8 mouse cellular contexts compared by ENCODE assay signal in the genomic region with DNA sequence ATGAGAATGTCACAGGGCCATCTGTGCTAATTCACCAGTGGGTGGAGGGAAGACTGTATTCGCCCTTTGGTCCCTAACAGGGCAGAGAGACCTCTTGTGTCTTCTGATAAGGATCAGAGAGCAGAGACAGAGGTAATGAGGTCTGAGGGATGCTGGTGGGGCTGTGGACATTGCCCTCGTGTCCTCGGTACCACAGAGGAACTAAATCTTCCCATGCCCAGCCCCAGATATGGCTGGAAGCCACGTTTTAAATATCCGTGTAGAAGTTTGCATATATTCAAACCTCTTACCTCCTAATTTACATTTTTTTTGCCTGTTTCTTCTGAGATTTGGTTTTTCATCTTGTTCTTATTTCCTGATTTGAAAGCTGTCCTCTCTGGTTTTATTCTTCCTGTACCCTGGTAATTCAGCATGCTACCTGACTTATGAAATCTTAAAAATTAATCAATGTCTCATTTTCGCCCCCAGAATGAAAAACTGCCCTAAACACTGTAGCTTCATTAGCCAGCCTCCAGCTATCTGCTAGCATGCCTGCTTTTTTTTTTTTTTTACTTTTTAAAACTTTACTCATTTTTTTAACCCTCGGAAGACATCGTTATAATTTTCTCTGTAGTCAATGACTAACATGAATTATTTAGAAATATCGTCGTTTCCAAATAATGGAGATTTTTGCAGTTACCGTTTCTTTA. TPM values are rescaled to one million over a fixed set of nuclear protein-coding genes. Genes with fewer than 3 reads are reported as not detected.
DNase-seq lines count a peak whose midpoint lies in the region; ATAC-seq and TF ChIP-seq lines count a peak whose summit lies in the region.

No protein-coding gene starts in this region.

- H3K9ac ChIP-seq in lung, postnatal 0 days (replicated peaks; ENCODE audit: low read depth): peak overlapping the region; percentile 44
- no peak overlapping the region for H3K9ac ChIP-seq in forebrain, embryonic 12.5 days
- no peak overlapping the region for H3K9ac ChIP-seq in neural tube, embryonic 14.5 days (replicated peaks; ENCODE audit: low read depth, low read length)

- no peak for TF ChIP-seq CTCF in lung, postnatal 0 days (IDR thresholded peaks at IDR 0.05)

- no peaks in the 10 kb centered on the region for H3K9me3 ChIP-seq in lung, postnatal 0 days (ENCODE audit: low read length)
- no peaks in the 10 kb centered on the region for H3K9me3 ChIP-seq in forebrain, embryonic 12.5 days
- H3K9me3 ChIP-seq in neural tube, embryonic 14.5 days (ENCODE audit: control insufficient read depth, low read length): no peaks in the 10 kb centered on the region

- H3K27ac ChIP-seq in lung, postnatal 0 days (ENCODE audit: low read length): peak overlapping the region; percentile 89
- H3K27ac ChIP-seq in forebrain, embryonic 12.5 days: no peak overlapping the region; the same call in 1 of the 2 replicates
- H3K27ac ChIP-seq in neural tube, embryonic 14.5 days (ENCODE audit: low read depth, low read length): no peak overlapping the region

- DNase-seq in lung, postnatal 0 days (ENCODE audit: low spot score): no peak
- DNase-seq in lung, postnatal 10 days: no peak
- peak; percentile 57 to 81 for DNase-seq in kidney, postnatal 25 days
- no peak for DNase-seq in frontal cortex, postnatal 14 days (ENCODE audit: low spot score in 2 of 2)
- DNase-seq in ovary, postnatal 14 days (ENCODE audit: low spot score): no peak
- DNase-seq in gastrocnemius, postnatal 25 days: no peak

- WGBS in lung, postnatal 0 days: 60% methylated on average over 11 of the region's 11 CpGs
- WGBS in forebrain, embryonic 12.5 days: 75% methylated on average over 11 of the region's 11 CpGs
- 66% methylated on average over 11 of the region's 11 CpGs for WGBS in neural tube, embryonic 14.5 days

- peak overlapping the region; percentile 56 for H3K4me2 ChIP-seq in lung, postnatal 0 days (replicated peaks; ENCODE audit: low read depth, low read length)
- H3K4me2 ChIP-seq in forebrain, embryonic 12.5 days: peak overlapping the region; percentile 55
- 0 out of 2 replicates have a peak overlapping the region, but pooled peaks have one; percentile 52 for H3K4me2 ChIP-seq in neural tube, embryonic 14.5 days (ENCODE audit: low read depth, low read length)

- H3K27me3 ChIP-seq in lung, postnatal 0 days (replicated peaks; ENCODE audit: insufficient read depth, low read length): no peaks in the 10 kb centered on the region
- 0 out of 2 replicates have a peak, but pooled peaks cover 6% of the 10 kb centered on the region for H3K27me3 ChIP-seq in forebrain, embryonic 12.5 days
- no peaks in the 10 kb centered on the region for H3K27me3 ChIP-seq in neural tube, embryonic 14.5 days (ENCODE audit: control insufficient read depth, insufficient read depth, low read length)

- TF ChIP-seq EP300 in lung, postnatal 0 days (IDR thresholded peaks at IDR 0.05): no peak

- ATAC-seq in lung, postnatal 0 days: no peak
- ATAC-seq in forebrain, embryonic 12.5 days (ENCODE audit: low FRiP score): no peak
- ATAC-seq in neural tube, embryonic 14.5 days (ENCODE audit: low read depth): no peak

- no peaks in the 10 kb centered on the region for H3K36me3 ChIP-seq in lung, postnatal 0 days (ENCODE audit: insufficient read depth, low read length)
- H3K36me3 ChIP-seq in forebrain, embryonic 12.5 days (replicated peaks): no peaks in the 10 kb centered on the region
- H3K36me3 ChIP-seq in neural tube, embryonic 14.5 days (ENCODE audit: control insufficient read depth, insufficient read depth, low read length): no peaks in the 10 kb centered on the region

- H3K4me3 ChIP-seq in lung, postnatal 0 days (ENCODE audit: low read depth, low read length): peak overlapping the region; percentile 29; the same call in 1 of the 2 replicates
- no peak overlapping the region for H3K4me3 ChIP-seq in forebrain, embryonic 12.5 days (replicated peaks)
- H3K4me3 ChIP-seq in neural tube, embryonic 14.5 days (ENCODE audit: low read depth, low read length): no peak overlapping the region

- H3K4me1 ChIP-seq in lung, postnatal 0 days (ENCODE audit: insufficient read depth, low read depth, low read length): peaks cover 11% of the 10 kb centered on the region
- peaks cover 29% of the 10 kb centered on the region for H3K4me1 ChIP-seq in forebrain, embryonic 12.5 days
- H3K4me1 ChIP-seq in neural tube, embryonic 14.5 days (ENCODE audit: control insufficient read depth, insufficient read depth, low read length): 0 out of 2 replicates have a peak, but pooled peaks cover 4% of the 10 kb centered on the region

RNA-seq across cellular contexts. Expression of a gene that starts 50.9 kb away (rescaled TPM):
- not detected in 2 replicates for polyA plus RNA-seq in lung, postnatal 0 days (2015; fragmentation: Nextera tagmentation; extraction: Ambion mirVana)
- 0.06 TPM in 1 of 2 replicates, not detected in the other for polyA plus RNA-seq in forebrain, embryonic 12.5 days (2016; fragmentation: Nextera tagmentation; extraction: Ambion mirVana)
- not detected in 2 replicates for polyA plus RNA-seq in neural tube, embryonic 14.5 days (2014; fragmentation: Nextera tagmentation; extraction: Ambion mirVana)
- total RNA-seq in gastrocnemius, postnatal 25 days (2021): not detected

Comparison
In these comparisons a context has a peak if more than half of its experiments do, and no peak if none do; other contexts are left out.
1. DNase-seq: peak in kidney, postnatal 25 days (2 of 2); none in lung, postnatal 0 days (single experiment), lung, postnatal 10 days (single experiment), frontal cortex, postnatal 14 days (0 of 2), ovary, postnatal 14 days (single experiment) and gastrocnemius, postnatal 25 days (single experiment).
2. Peak in every context shown above with its lines, with median percentiles within 50 percentile points of each other: H3K4me2 ChIP-seq.